Mouse (Mus musculus) embryonic facial prominence, embryonic 12.5 days (tissue): ENCODE results near the gene Grm6. TPM values are rescaled to one million over a fixed set of nuclear protein-coding genes. Genes with fewer than 3 reads are reported as not detected.

ENCODE experiments used
- polyA plus RNA-seq: library from polyadenylated mRNA; unstranded; fragments of >200 nt; fragmentation: Nextera tagmentation; extraction: Ambion mirVana; gene quantifications from 2 replicates; pipeline ENCODE4 v1.2.1, GENCODE M21; 2016

Gene Grm6
- polyA plus RNA-seq, 1 experiment from 2014 or later = not detected

Other genes with a start within 250 kb of the Grm6 start
- gene Adamts2, start 248.6 kb upstream of the Grm6 start, polyA plus RNA-seq = 8.7 and 9.8 TPM in 2 replicates
- 53.7 and 54.5 TPM in 2 replicates for gene Zfp354c, start 23.0 kb upstream of the Grm6 start, polyA plus RNA-seq
- gene Zfp879, start 9.1 kb upstream of the Grm6 start, polyA plus RNA-seq = 0.77 and 1.1 TPM in 2 replicates
- gene Zfp454, start 37.0 kb downstream of the Grm6 start, polyA plus RNA-seq = 13.7 and 15.5 TPM in 2 replicates
- gene Zfp2, start 65.5 kb downstream of the Grm6 start, polyA plus RNA-seq = 18.3 and 19.9 TPM in 2 replicates
- gene Zfp354b, start 80.9 kb downstream of the Grm6 start, polyA plus RNA-seq = 1.6 and 1.8 TPM in 2 replicates
- not detected in 2 replicates for gene 4933414I15Rik, start 93.1 kb downstream of the Grm6 start, polyA plus RNA-seq
- 1.0 TPM in 1 of 2 replicates, not detected in the other for gene Prop1, start 103.1 kb downstream of the Grm6 start, polyA plus RNA-seq
- not detected in 2 replicates for gene Olfr1378, start 115.8 kb downstream of the Grm6 start, polyA plus RNA-seq
- gene Olfr1377, start 131.3 kb downstream of the Grm6 start, polyA plus RNA-seq = not detected in 2 replicates
- not detected in 2 replicates for gene Olfr51, start 152.9 kb downstream of the Grm6 start, polyA plus RNA-seq
- not detected in 2 replicates for gene Olfr54, start 163.6 kb downstream of the Grm6 start, polyA plus RNA-seq
- gene Olfr1375, start 197.4 kb downstream of the Grm6 start, polyA plus RNA-seq = not detected in 2 replicates
- 9.2 and 10.6 TPM in 2 replicates for gene Zfp354a, start 208.6 kb downstream of the Grm6 start, polyA plus RNA-seq